Mouse (Mus musculus) thymus, postnatal 10 days (tissue): ENCODE results near the gene Tbcd.

Experiments used
- DNase-seq, 2 experiments: peaks; one replicate each; pipeline ENCODE4 v3.0.0; 2021; ENCODE audit warnings: low spot score in 2 of 2

The Tbcd gene

GRCm38 (mm10) chr11:121451753-121452635, at the start of gene Tbcd:
TSS of gene Tbcd (plus strand) at chr11:121451949.
- DNase-seq = peak; percentile 93 to 95

DNA sequence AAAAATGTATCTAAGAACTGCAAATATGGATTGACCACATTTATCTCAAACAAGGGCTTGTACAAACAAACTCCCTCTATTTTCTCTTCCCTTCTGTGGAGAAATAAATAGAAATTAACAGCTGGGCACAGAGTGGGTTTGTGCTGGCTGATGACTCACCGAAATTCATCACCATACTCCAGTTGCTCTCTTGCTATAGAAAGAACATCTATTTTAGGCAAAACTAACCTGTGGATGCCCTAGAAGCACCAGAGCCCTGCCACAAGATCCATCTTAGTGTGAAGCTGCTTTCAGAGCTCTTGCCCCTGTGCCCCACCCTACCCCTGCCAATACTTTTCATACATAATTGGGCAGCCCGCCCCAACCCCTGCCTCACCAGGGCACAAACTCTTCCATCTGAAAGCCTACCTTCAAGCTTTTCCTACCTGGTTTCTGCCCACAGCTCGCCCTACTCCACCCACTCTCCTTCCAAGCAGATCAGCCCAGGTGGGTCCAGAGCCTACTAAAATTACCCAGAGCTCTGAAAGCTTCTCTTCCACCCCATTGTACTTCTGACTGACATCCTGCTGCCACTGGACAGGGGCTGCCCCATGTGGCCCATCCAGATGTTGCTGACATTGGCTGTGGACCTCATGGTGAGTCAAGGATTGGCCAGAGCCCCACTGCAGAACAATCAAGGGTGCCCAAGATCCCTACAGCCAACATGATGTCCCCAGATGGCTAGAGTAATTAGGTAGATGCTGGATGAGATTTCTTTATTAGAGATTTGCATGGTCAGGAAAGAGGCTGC, 44.2 kb upstream of the Tbcd start:
- no peak for DNase-seq

DNA sequence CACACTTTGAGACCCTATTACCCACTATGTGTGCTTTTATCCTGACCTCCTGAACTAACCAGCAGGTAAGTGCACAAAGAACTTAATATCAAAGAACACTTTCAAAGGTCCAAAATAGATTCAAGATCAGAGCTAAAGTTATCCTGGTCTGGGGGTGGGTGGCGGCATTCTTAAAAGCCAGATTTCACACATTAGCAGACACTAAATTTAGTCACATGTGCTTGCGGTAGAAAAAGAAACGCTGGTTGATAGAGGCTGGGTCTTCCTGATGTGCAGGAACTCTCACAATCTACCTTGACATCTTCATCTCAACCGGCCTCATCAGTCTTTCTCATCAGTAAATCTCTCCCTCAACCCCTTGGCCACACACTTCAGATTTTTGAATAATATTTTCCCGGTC, 37.0 kb upstream of the Tbcd start:
- no peak for DNase-seq

DNA sequence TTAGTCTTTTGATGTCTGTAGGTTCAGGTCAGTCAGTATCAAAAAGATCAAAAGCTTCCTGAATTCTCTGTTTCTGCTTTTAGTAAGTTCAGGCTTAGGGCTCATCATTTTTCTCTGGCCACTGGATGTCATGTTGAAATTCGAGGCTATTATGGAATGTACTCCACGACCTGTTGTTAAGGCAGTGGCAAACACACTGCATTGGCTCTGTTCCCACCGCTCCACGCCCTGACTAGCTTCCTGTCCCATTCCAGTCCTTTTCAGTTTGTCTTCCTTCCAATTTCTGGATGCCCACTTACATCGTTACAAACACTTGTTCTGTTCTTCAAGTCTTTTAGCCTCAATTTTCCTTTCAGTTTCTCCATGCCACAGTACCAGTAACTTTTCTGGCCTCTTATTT, 36.4 kb upstream of the Tbcd start:
- DNase-seq = no peak

- DNase-seq = no peak
Observed at GRCm38 (mm10) chr11:121417971-121418370, 33.8 kb upstream of the Tbcd start.

- no peak for DNase-seq
Observed at GRCm38 (mm10) chr11:121418932-121419331, 32.8 kb upstream of the Tbcd start.

DNA sequence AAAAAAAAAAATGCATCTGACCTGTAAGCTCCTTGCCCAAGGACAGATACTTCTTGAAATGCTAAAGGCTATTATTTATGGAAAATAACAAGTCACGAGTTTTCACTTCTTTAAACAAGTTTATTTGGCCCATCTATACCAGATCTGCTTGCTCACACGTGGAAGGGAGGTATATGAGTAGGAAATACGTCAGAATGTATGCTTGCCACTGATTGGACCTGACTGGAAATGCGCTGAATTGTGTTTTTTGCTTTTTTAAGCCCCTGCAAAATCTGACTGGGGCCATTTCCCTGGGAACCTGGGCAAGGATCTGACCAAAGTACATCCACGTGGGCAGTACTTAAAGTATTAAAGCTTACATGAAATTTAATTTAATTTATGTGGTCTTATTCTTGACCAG, 31.4 kb upstream of the Tbcd start:
- DNase-seq = no peak

GRCm38 (mm10) chr11:121420830-121421552, 30.8 kb upstream of the Tbcd start, which contains the start of gene Fn3krp:
TSS of gene Fn3krp (plus strand) at chr11:121421401.
- DNase-seq = peak; percentile 98 to 99

DNA sequence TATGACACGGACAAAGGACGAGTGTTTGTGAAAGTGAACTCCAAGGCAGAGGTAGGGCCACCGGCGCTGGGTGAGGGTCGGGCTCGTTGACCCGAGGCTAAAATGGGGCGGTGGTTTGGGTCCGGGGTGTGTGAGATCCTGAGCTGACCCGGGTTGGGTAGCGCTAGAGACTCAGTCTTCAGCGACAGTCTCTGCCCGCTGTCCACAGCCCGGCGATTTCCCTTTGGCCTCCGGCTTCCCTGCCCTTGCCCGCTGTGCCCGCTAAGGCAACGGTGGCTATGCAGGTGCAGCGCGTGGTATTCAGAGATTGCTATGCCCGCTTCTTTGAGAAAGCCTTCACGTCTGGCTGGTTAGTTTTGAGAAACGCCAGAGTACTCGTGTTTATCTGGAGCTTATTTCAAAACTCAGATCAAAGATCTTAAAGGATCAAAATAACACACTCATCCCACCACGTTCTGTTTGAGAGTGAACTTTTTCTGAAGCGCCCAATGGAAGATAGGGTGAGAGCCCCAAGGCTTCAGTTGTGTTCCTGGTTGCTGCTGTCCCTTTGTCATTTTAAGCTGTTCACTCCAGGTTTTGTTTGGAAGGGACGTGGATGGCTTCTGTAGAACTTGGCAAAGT, 30.1 kb upstream of the Tbcd start:
- no peak for DNase-seq

- no peak for DNase-seq
Observed at GRCm38 (mm10) chr11:121433397-121433796, 18.4 kb upstream of the Tbcd start.

DNA sequence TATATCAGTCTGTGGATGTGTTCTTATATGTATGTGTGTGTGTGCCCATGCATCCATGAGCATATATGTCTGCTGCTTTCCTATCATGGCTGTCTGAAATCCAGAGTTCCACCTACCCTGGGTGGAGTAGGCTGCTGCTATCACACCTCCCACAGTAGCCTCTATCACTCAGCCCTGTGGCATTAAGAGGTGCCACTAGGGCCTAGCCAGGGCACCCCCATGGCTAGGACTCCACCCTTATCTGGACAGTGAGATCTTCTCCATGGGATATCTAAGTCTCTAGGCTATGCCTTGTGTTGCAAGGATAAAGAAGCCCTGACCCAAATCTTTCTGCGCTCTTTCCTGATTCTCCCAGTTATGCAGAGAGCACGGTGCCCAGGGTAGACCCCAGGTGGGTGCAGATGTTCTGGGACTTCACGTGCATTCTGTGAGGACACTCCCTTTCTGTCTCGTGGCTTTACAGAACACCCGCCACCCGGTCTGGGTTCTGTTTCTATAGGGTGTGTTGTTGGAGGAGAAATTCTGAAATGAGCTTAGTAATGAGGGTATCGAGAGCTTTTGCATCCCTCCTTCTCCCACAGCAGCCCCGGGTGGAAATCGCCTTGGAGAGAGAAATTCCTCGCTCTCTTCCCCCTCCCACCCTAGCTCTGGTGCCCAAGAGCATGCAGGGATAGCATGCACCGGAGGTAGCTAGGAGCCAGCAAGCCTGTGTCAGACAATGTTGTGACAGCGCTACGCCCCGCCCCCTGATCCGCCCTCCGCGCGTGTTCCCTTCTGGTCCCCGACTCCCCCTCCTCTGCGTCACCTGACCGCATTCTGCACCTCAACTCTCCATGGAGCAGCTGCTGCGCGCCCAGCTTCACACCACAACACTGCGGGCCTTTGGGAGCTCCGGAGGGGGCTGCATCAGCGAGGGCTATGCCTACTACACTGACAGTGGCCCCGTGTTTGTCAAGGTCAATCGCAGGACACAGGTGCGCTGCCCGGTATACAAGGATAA, 17.3 kb upstream of the Tbcd start, which contains the start of gene Fn3k:
Fn3k (plus strand) TSS at position 758 of the 1,000 bp plus-strand sequence.
- peak; percentile 95 for DNase-seq

DNA sequence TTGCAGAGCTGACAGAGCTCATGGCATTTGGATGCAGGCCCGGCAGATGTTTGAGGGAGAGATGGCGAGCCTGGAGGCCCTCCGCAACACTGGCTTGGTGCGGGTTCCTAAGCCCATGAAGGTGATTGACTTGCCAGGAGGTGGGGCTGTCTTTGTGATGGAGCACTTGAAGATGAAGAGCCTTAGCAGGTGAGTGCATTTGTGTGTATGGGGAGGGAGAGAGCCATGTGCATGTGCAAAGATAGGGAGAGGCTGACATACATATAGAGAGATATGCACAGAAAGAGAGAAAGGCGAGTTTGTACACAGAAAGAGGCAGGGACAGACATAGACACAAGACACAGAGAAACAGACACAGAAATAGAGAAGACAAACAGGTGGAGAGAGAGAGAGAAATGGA, 14.5 kb upstream of the Tbcd start:
- DNase-seq = no peak

- DNase-seq = no peak
Observed at GRCm38 (mm10) chr11:121439686-121440292, 12.0 kb upstream of the Tbcd start.

DNA sequence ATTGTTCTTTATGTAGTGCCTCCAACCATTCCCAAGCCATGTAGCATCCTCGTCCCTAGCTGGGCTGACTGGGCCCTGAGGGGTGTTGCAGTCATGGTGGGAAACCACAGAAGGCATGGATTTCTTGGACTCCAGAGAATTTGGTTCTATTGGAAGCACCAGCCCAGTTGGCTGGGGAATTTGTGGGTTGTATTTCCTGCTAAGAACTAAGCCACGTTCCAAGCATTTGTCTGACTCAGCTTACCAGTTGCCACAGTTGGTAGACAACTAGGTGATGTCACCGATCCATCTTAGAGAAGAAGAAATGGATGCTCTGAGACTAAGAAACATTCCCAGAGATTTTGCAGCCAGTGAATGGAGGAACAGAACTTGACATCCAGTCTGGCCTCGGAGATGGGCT, 10.1 kb upstream of the Tbcd start:
- no peak for DNase-seq

DNA sequence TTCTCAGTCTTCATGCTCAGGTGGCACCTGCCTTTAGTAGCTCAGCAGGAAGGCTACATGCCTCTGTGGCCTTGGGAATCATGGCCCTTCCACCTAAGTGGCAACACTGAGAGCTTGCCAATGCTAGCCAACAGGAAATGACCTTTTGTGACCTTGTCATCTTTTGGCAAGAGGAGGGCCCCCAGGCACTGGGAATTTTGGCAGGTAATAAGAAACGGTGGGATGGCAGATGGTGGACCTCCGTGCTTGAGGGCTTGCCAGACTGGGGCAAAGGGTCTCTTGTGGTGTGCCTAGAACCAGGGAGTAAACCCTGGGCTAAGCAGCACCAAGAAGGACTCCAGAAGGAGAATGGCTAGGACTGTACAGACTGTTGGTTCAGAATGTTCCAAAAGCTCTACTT, 9.7 kb upstream of the Tbcd start:
- DNase-seq = no peak

DNA sequence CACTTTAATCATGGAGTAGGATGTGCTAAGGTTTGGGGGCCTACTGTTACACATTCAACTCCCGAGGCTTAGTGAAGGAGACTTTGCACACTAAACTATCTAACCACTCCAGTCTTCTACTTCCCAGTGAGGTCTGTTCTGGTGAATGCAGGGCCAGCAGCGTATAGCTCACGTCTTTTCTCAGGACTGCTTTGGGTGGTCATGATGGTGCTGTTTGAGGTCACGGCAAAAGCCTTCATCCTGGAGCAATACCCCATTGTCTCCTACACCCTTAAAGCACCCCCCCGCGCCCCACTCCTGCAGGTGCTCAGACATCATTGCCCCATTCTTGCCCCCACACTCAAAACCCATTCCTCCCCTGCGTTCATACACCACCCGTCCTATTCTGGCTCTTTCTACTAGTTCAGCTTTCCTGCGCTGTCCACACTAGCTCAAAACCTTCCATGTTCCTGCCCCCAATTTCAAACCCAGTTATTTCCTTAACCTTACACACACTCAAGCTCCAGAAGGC, 478 bp upstream of the Tbcd start:
- peak in 1 of 2 experiments; percentile 14 for DNase-seq

DNA sequence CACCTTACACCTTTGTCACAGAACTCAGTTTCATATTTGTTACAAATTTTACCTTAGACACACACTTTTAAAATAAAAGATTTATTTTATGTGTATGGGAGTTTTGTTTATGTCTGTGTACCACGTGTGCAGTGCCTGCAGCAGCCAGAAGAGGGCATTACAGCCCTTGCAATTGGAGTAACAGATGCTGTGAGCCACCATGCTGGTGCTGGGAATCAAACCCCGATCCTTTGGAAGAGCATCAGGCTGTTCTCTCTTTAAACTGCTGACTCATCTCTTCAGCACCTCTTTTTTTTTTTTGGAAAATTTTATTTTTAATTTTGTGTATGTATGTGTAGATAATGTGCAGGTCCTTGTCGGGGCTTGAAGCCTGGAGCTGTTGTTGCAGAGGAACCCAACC, 6.1 kb downstream of the Tbcd start:
- no peak for DNase-seq

DNA sequence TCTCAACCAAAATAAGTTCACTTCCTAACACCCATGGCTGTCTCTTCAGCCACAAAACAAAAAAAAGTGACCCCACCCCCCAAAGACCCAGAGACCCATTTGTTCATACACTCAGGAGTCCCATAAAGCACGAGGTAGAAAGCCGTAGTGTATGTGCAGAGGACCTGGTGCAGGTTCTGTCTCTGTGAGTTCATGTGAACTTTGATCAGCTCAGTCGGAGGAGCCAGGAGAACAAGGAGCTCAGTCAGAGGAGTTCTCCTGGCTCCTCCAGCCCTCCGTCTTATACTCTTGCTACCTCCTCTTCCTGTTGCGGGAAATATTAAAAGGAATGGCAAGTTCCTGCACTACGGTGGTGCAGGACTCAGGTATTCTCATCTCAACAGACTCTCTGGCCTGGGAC, 15.7 kb downstream of the Tbcd start:
- no peak for DNase-seq

- DNase-seq = no peak
Observed at GRCm38 (mm10) chr11:121474831-121475230, 23.1 kb downstream of the Tbcd start.
